Mouse (Mus musculus): Measurements from ENCODE around the gene Sema6d. TPM values are rescaled to one million over a fixed set of nuclear protein-coding genes. Genes with fewer than 3 reads are reported as not detected.

The Sema6d gene
- polyA plus RNA-seq, 1 experiment from 2014 or later: 22.1 TPM

DNA sequence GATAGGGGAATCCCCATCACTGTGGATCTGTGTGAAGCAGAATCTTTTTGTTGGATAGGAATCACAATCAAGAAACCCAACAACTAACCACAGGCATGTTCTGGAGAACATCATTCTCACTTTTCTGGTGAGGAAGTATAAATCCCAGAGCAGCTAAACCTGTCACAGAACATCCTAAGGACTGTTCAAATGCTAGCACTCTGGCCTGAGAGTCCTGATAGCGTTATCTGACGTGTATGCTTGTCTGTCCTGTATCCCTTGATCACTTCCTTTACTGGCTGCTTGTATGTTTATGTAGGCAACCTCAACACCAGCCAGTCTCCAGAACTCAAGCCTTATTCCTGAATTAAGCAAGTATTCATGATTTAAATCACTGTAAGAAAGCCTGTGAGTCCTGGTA, 281.6 kb downstream of the Sema6d start:
- no peaks in the 10 kb centered on the region for H3K27me3 ChIP-seq
- no peaks in the 10 kb centered on the region for H3K4me1 ChIP-seq (replicated peaks)
- H3K36me3 ChIP-seq: no peaks in the 10 kb centered on the region
- H3K4me2 ChIP-seq (replicated peaks): no peak overlapping the region
- no peaks in the 10 kb centered on the region for H3K9me3 ChIP-seq
- H3K9ac ChIP-seq (replicated peaks): no peak overlapping the region
- no peak for ATAC-seq
- H3K27ac ChIP-seq: no peak overlapping the region
- no peak overlapping the region for H3K4me3 ChIP-seq (replicated peaks)
- 79% methylated on average over 2 of the region's 2 CpGs for WGBS

- no peak for ATAC-seq
- Histone ChIP-seq H3K9me3 (no peaks in the 10 kb centered on the region), H3K27me3 (no peaks in the 10 kb centered on the region), H3K36me3 (no peaks in the 10 kb centered on the region), H3K4me2 (replicated peaks) (no peak overlapping the region), H3K9ac (replicated peaks) (no peak overlapping the region), H3K4me1 (replicated peaks) (no peaks in the 10 kb centered on the region), H3K27ac (no peak overlapping the region), H3K4me3 (replicated peaks) (no peak overlapping the region)
- 86% methylated on average over 1 of the region's 1 CpGs for WGBS
Measured at GRCm38 (mm10) chr2:124385053-124385452, 295.3 kb downstream of the Sema6d start.

DNA sequence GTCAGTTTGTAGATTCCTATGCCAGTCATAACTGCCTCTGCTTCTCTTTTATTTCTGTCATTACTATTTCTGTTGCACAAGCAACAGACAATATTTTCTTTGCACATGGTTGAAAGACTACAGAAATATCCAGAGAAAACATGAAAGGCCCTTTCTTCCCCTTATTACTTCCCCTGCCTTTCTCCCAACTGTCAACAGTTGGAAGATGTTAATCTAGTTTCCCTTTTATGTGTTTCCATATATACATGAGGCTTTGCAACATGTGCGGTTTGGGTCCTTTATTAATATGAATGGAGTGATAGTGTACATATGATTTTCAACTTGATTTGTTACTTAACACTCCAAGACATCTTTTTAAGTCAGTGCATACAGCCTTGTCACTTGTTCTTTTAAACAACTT, 296.0 kb downstream of the Sema6d start:
- H3K4me1 ChIP-seq (replicated peaks): no peaks in the 10 kb centered on the region
- no peak overlapping the region for H3K9ac ChIP-seq (replicated peaks)
- 71% methylated on average over 1 of the region's 1 CpGs for WGBS
- H3K9me3 ChIP-seq: no peaks in the 10 kb centered on the region
- no peaks in the 10 kb centered on the region for H3K27me3 ChIP-seq
- no peak overlapping the region for H3K4me3 ChIP-seq (replicated peaks)
- H3K27ac ChIP-seq: no peak overlapping the region
- H3K36me3 ChIP-seq: no peaks in the 10 kb centered on the region
- no peak overlapping the region for H3K4me2 ChIP-seq (replicated peaks)
- no peak for ATAC-seq

- Histone ChIP-seq H3K4me1 (replicated peaks) (no peaks in the 10 kb centered on the region), H3K4me3 (replicated peaks) (no peak overlapping the region), H3K27ac (no peak overlapping the region), H3K36me3 (no peaks in the 10 kb centered on the region), H3K27me3 (no peaks in the 10 kb centered on the region), H3K4me2 (replicated peaks) (no peak overlapping the region), H3K9me3 (no peaks in the 10 kb centered on the region), H3K9ac (replicated peaks) (no peak overlapping the region)
- WGBS: 95% methylated on average over 1 of the region's 1 CpGs
- ATAC-seq: no peak
Measured at GRCm38 (mm10) chr2:124388269-124388668, 298.5 kb downstream of the Sema6d start.

- no peak overlapping the region for H3K4me2 ChIP-seq (replicated peaks)
- 92% methylated on average over 4 of the region's 4 CpGs for WGBS
- no peak overlapping the region for H3K27ac ChIP-seq
- no peaks in the 10 kb centered on the region for H3K9me3 ChIP-seq
- H3K27me3 ChIP-seq: no peaks in the 10 kb centered on the region
- H3K4me1 ChIP-seq (replicated peaks): no peaks in the 10 kb centered on the region
- H3K36me3 ChIP-seq: no peaks in the 10 kb centered on the region
- ATAC-seq: no peak
- no peak overlapping the region for H3K9ac ChIP-seq (replicated peaks)
- H3K4me3 ChIP-seq (replicated peaks): no peak overlapping the region
Measured at GRCm38 (mm10) chr2:124396733-124397132, 307.0 kb downstream of the Sema6d start.

DNA sequence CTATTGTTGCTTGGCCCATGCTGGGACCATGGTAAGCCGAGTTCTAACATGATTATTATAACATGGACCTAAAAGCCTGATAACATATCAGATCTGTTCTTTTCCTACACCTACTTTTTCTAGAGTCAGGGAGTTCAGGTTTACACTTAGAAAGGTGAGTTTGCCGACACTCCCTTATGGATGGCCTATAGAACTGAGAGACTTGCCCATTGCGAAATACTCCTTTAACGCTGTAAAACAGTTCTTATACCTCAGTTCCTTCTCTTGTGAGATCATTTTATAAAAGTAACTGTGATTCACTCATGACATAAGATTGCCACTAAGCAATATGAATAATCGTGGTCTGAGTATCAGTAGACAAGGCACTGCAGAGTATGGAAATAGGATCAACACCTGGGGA, 307.5 kb downstream of the Sema6d start:
- Histone ChIP-seq H3K4me1 (replicated peaks) (no peaks in the 10 kb centered on the region), H3K9ac (replicated peaks) (no peak overlapping the region), H3K27me3 (no peaks in the 10 kb centered on the region), H3K36me3 (no peaks in the 10 kb centered on the region), H3K9me3 (no peaks in the 10 kb centered on the region), H3K4me2 (replicated peaks) (no peak overlapping the region), H3K4me3 (replicated peaks) (no peak overlapping the region), H3K27ac (no peak overlapping the region)
- no peak for ATAC-seq
- WGBS: 97% methylated on average over 5 of the region's 5 CpGs

DNA sequence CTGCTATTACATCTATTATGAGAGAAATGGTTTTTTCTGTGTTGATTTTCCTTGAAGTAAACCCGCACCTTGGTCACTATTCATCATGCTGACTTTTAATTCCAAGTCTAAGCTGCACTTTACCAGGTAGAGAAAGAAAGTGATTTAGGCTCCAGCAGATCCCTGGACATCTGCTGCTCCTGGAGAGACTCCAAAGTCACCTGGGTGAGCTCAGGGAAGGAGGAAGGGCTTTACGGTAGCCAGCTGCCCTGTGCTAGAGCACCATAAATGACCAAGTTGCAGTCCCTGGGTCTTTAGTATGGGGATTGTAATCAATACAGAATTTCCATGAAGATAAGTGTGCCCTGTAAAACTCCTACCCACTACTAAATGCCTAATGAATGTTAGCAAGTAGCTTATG, 309.8 kb downstream of the Sema6d start:
- Histone ChIP-seq H3K9ac (replicated peaks) (no peak overlapping the region), H3K36me3 (no peaks in the 10 kb centered on the region), H3K27me3 (no peaks in the 10 kb centered on the region), H3K4me3 (replicated peaks) (no peak overlapping the region), H3K4me2 (replicated peaks) (no peak overlapping the region), H3K9me3 (no peaks in the 10 kb centered on the region), H3K4me1 (replicated peaks) (0 out of 2 replicates have a peak, but pooled peaks cover 7% of the 10 kb centered on the region), H3K27ac (no peak overlapping the region)
- WGBS: 98% methylated on average over 2 of the region's 2 CpGs
- ATAC-seq: no peak

DNA sequence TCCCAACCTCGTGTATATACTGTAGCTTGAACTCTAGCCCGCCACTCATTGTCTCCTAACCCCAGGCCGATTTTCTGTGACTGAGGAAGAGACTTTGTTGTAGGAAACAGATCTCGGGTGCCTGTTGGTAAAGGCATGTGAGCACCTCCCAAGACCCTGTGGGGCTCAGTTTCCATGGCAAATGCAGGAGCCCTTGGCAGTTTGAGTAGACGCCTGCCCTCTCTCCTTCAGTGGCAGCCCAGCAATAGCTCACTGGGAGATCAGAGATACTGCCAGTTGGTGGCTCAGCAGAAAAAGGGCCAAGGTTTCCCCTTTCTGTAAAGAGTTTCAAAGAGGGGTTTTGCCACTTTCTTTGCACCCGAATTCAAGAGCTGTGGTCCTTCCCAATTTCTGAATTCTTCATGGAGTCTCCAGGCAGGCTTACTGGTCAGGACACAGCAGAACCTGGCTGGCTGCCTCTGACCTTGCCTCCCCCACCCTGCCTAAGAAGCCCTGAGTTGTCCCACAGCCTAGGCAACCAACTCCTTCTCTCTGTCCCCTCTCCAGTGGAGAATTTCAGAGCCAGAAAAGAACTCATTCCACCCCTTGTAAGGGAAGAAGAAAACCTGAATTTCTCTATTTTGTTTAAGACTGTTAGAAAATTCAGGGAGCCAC, 312.1 kb downstream of the Sema6d start:
- Histone ChIP-seq H3K4me1 (replicated peaks) (0 out of 2 replicates have a peak, but pooled peaks cover 7% of the 10 kb centered on the region), H3K4me2 (replicated peaks) (no peak overlapping the region), H3K9me3 (no peaks in the 10 kb centered on the region), H3K36me3 (no peaks in the 10 kb centered on the region), H3K27ac (no peak overlapping the region), H3K27me3 (no peaks in the 10 kb centered on the region), H3K4me3 (replicated peaks) (no peak overlapping the region), H3K9ac (replicated peaks) (no peak overlapping the region)
- ATAC-seq: no peak
- 71% methylated on average over 6 of the region's 6 CpGs for WGBS

GRCm38 (mm10) chr2:124403571-124403970, 313.8 kb downstream of the Sema6d start:
- H3K9me3 ChIP-seq: no peaks in the 10 kb centered on the region
- H3K4me3 ChIP-seq (replicated peaks): no peak overlapping the region
- no peak overlapping the region for H3K9ac ChIP-seq (replicated peaks)
- ATAC-seq: no peak
- H3K36me3 ChIP-seq: no peaks in the 10 kb centered on the region
- H3K4me1 ChIP-seq (replicated peaks): 0 out of 2 replicates have a peak, but pooled peaks cover 7% of the 10 kb centered on the region
- H3K4me2 ChIP-seq (replicated peaks): no peak overlapping the region
- H3K27me3 ChIP-seq: no peaks in the 10 kb centered on the region
- 77% methylated on average over 8 of the region's 8 CpGs for WGBS
- no peak overlapping the region for H3K27ac ChIP-seq

DNA sequence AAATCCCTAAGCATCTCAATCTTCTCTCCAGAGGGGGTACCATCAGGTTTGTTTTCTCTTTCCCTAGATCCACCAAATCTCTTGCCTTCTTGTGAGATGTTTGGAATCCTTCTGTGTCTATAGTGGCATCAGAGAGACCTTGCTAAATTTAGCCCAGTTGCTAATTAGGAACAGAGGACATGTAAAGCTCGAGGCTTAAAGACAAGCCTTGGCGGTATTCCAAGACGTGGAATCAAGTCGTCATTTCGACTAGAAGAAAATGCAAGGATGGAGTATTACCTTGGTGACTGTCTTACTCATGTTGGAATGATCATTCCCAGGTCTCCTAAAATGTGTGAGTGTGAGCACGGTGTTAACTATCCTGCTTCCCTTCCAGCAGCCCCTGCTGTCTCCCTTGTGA, 314.2 kb downstream of the Sema6d start:
- ATAC-seq: no peak
- WGBS: 66% methylated on average over 6 of the region's 6 CpGs
- H3K4me2 ChIP-seq (replicated peaks): no peak overlapping the region
- H3K4me3 ChIP-seq (replicated peaks): no peak overlapping the region
- 0 out of 2 replicates have a peak, but pooled peaks cover 7% of the 10 kb centered on the region for H3K4me1 ChIP-seq (replicated peaks)
- H3K27ac ChIP-seq: no peak overlapping the region
- H3K27me3 ChIP-seq: no peaks in the 10 kb centered on the region
- no peaks in the 10 kb centered on the region for H3K9me3 ChIP-seq
- no peaks in the 10 kb centered on the region for H3K36me3 ChIP-seq
- no peak overlapping the region for H3K9ac ChIP-seq (replicated peaks)

- Histone ChIP-seq H3K27ac (no peak overlapping the region), H3K27me3 (no peaks in the 10 kb centered on the region), H3K4me2 (replicated peaks) (no peak overlapping the region), H3K4me1 (replicated peaks) (0 out of 2 replicates have a peak, but pooled peaks cover 7% of the 10 kb centered on the region), H3K4me3 (replicated peaks) (no peak overlapping the region), H3K36me3 (no peaks in the 10 kb centered on the region), H3K9ac (replicated peaks) (no peak overlapping the region), H3K9me3 (no peaks in the 10 kb centered on the region)
- ATAC-seq: no peak
- 73% methylated on average over 6 of the region's 6 CpGs for WGBS
Measured at GRCm38 (mm10) chr2:124404631-124405562, 315.1 kb downstream of the Sema6d start.

- Histone ChIP-seq H3K27ac (no peak overlapping the region), H3K9me3 (no peaks in the 10 kb centered on the region), H3K4me3 (replicated peaks) (no peak overlapping the region), H3K36me3 (no peaks in the 10 kb centered on the region), H3K27me3 (no peaks in the 10 kb centered on the region), H3K4me1 (replicated peaks) (0 out of 2 replicates have a peak, but pooled peaks cover 4% of the 10 kb centered on the region), H3K9ac (replicated peaks) (no peak overlapping the region), H3K4me2 (replicated peaks) (no peak overlapping the region)
- no peak for ATAC-seq
- WGBS: 94% methylated on average over 1 of the region's 1 CpGs
Measured at GRCm38 (mm10) chr2:124408956-124409355, 319.2 kb downstream of the Sema6d start.
